Mouse (Mus musculus) CH12.LX (cell line): ENCODE measurements at regions not wholly inside any gene's neighbourhood (a gene's known extent, or its start where the extent isn't known, plus 50 kb on each side); places are given as distances from the start of the nearest gene placed in this dataset.

ENCODE experiments used
- DNase-seq: peaks from one replicate; pipeline ENCODE4 v3.0.0-alpha.2; 2013; ENCODE audit errors: extremely low read depth
- H3K27ac ChIP-seq: 2 replicates; pipeline ENCODE4 v1.5.1; 2012; ENCODE audit warnings: low read depth, mild to moderate bottlenecking, control low read depth, moderate library complexity; ENCODE audit not compliant: insufficient read depth
- H3K27me3 ChIP-seq: replicated peaks from 2 replicates; pipeline ENCODE3; 2012; ENCODE audit warnings: inconsistent platforms
- H3K36me3 ChIP-seq, 2 experiments: replicated peaks in 1 of 2; 2 replicates each; pipeline versions ENCODE3 to v1.6.1; 2012; ENCODE audit warnings: inconsistent platforms in 1 of 2, low read length in 1 of 2, mild to moderate bottlenecking in 1 of 2, mixed read lengths in 1 of 2, moderate library complexity in 1 of 2; ENCODE audit not compliant: control insufficient read depth in 1 of 2, insufficient read depth in 1 of 2
- H3K4me1 ChIP-seq, 2 experiments: 2 replicates each; pipeline ENCODE4 v1.6.1; 2012; ENCODE audit warnings: inconsistent platforms in 1 of 2, moderate library complexity in 1 of 2; ENCODE audit not compliant: insufficient read depth in 2 of 2, control insufficient read depth in 1 of 2
- H3K4me2 ChIP-seq: 2 replicates; pipeline ENCODE4 v1.6.1; 2012; ENCODE audit warnings: low read depth, mild to moderate bottlenecking, control low read depth; ENCODE audit not compliant: poor library complexity, insufficient read depth, severe bottlenecking
- H3K4me3 ChIP-seq, 3 experiments: fragments of 150-350 bp in 1 of 3; sonication (generic) in 1 of 3; replicated peaks in 1 of 3; 2 replicates each; pipeline versions ENCODE3 to v1.5.1; 2011 to 2012; ENCODE audit warnings: low read depth in 2 of 3, low read length in 2 of 3, mild to moderate bottlenecking in 2 of 3, moderate library complexity in 2 of 3, control low read depth in 1 of 3, improper control_type of control experiment in 1 of 3, inconsistent platforms in 1 of 3, mixed read lengths in 1 of 3; ENCODE audit not compliant: poor library complexity in 1 of 3
- H3K79me2 ChIP-seq: replicated peaks from 2 replicates; pipeline ENCODE4 v1.6.1; 2012; ENCODE audit warnings: mild to moderate bottlenecking, moderate library complexity; ENCODE audit not compliant: control insufficient read depth, poor library complexity, insufficient read depth, severe bottlenecking; ENCODE audit errors: extremely low read depth
- H3K9ac ChIP-seq: 2 replicates; pipeline ENCODE4 v1.6.1; 2012; ENCODE audit warnings: low read depth, mild to moderate bottlenecking, control low read depth, moderate library complexity; ENCODE audit not compliant: insufficient read depth
- H3K9me3 ChIP-seq: replicated peaks from 2 replicates; pipeline ENCODE3; 2012; ENCODE audit warnings: low read length, inconsistent platforms, mixed read lengths
- BHLHE40 ChIP-seq: IDR thresholded peaks from 2 replicates; pipeline ENCODE4 v1.6.1; 2011; ENCODE audit warnings: mild to moderate bottlenecking, low read depth, low read length, improper control_type of control experiment
- CHD2 ChIP-seq: IDR thresholded peaks from 2 replicates; pipeline ENCODE4 v1.6.1; 2011; ENCODE audit warnings: low read length, improper control_type of control experiment
- CTCF ChIP-seq, 2 experiments: IDR thresholded peaks in 1 of 2; conservative IDR thresholded peaks in 1 of 2; 2 replicates each; pipeline ENCODE4 v1.5.1; 2011 to 2012; ENCODE audit warnings: low read depth in 2 of 2, low read length in 2 of 2, improper control_type of control experiment in 1 of 2, inconsistent platforms in 1 of 2, mild to moderate bottlenecking in 1 of 2, moderate library complexity in 1 of 2
- E2F4 ChIP-seq: IDR thresholded peaks from 2 replicates; pipeline ENCODE4 v1.6.1; 2011; ENCODE audit warnings: low read depth, low read length, improper control_type of control experiment; ENCODE audit not compliant: insufficient replicate concordance
- EP300 ChIP-seq: IDR thresholded peaks from 2 replicates; pipeline ENCODE4 v1.6.1; 2011; ENCODE audit warnings: low read length, improper control_type of control experiment
- ETS1 ChIP-seq: conservative IDR thresholded peaks from 2 replicates; pipeline ENCODE4 v1.6.1; 2012; ENCODE audit warnings: low read depth, mild to moderate bottlenecking, inconsistent platforms, low read length, improper control_type of control experiment, moderate library complexity
- HCFC1 ChIP-seq: IDR thresholded peaks from 2 replicates; pipeline ENCODE4 v1.6.1; 2012; ENCODE audit warnings: low read depth, mild to moderate bottlenecking, inconsistent platforms, low read length, improper control_type of control experiment
- MAX ChIP-seq: IDR thresholded peaks from 2 replicates; pipeline ENCODE4 v1.6.1; 2011; ENCODE audit warnings: low read length, improper control_type of control experiment
- MYC ChIP-seq: IDR thresholded peaks from 2 replicates; pipeline ENCODE4 v1.6.1; 2011; ENCODE audit warnings: low read depth, mild to moderate bottlenecking, improper control_type of control experiment, low read length
- NELFE ChIP-seq: IDR thresholded peaks from 2 replicates; pipeline ENCODE4 v1.6.1; 2011; ENCODE audit warnings: low read depth, low read length, improper control_type of control experiment
- POLR2A ChIP-seq: IDR thresholded peaks from 2 replicates; pipeline ENCODE4 v1.6.1; 2011; ENCODE audit warnings: low read depth, mild to moderate bottlenecking, improper control_type of control experiment, low read length
- RAD21 ChIP-seq: IDR thresholded peaks from 2 replicates; pipeline ENCODE4 v1.6.1; 2011; ENCODE audit warnings: low read depth, mild to moderate bottlenecking, low read length, improper control_type of control experiment, moderate library complexity
- RCOR1 ChIP-seq: conservative IDR thresholded peaks from 2 replicates; pipeline ENCODE4 v1.6.1; 2012; ENCODE audit warnings: low read depth, mild to moderate bottlenecking, inconsistent platforms, low read length, improper control_type of control experiment
- SMC3 ChIP-seq: IDR thresholded peaks from 2 replicates; pipeline ENCODE4 v1.6.1; 2011; ENCODE audit warnings: low read depth, low read length, improper control_type of control experiment
- TBP ChIP-seq: conservative IDR thresholded peaks from 2 replicates; pipeline ENCODE4 v1.6.1; 2011; ENCODE audit warnings: low read depth, low read length, improper control_type of control experiment
- TCF12 ChIP-seq: IDR thresholded peaks from 2 replicates; pipeline ENCODE4 v1.6.1; 2014; ENCODE audit warnings: low read depth, mild to moderate bottlenecking, inconsistent platforms, low read length, improper control_type of control experiment
- UBTF ChIP-seq: IDR thresholded peaks from 2 replicates; pipeline ENCODE4 v1.6.1; 2012; ENCODE audit warnings: low read depth, mild to moderate bottlenecking, inconsistent platforms, low read length, improper control_type of control experiment, moderate library complexity
- USF1 ChIP-seq: IDR thresholded peaks from 2 replicates; pipeline ENCODE4 v1.6.1; 2014; ENCODE audit warnings: low read depth, mild to moderate bottlenecking, inconsistent platforms, low read length, improper control_type of control experiment
- ZC3H11A ChIP-seq: IDR thresholded peaks from 2 replicates; pipeline ENCODE4 v1.6.1; 2012; ENCODE audit warnings: low read depth, mild to moderate bottlenecking, inconsistent platforms, low read length, improper control_type of control experiment
- ZMIZ1 ChIP-seq: IDR thresholded peaks from 2 replicates; pipeline ENCODE4 v1.6.1; 2012; ENCODE audit warnings: low read depth, mild to moderate bottlenecking, inconsistent platforms, low read length, improper control_type of control experiment
- ZNF384 ChIP-seq: IDR thresholded peaks from 2 replicates; pipeline ENCODE4 v1.6.1; 2012; ENCODE audit warnings: low read depth, low read length, improper control_type of control experiment, inconsistent platforms
- dilution Hi-C: fragments of 300-500 bp; cut with MboI; formaldehyde crosslinking; loops from 2 replicates; pipeline ENCODE4 v1.14.3; 2020; ENCODE audit warnings: low sequenced_read_pairs; ENCODE audit not compliant: extremely low pct_unique_long_range_greater_than_20kb, extremely low pct_ligation_motif_present
- in situ Hi-C: fragments of 300-500 bp; cut with MboI; formaldehyde crosslinking; loops from 3 replicates; pipeline ENCODE4 v1.14.3; 2019; ENCODE audit warnings: low sequenced_read_pairs, low pct_ligation_motif_present, low pct_unique_long_range_greater_than_20kb, mixed read lengths

GRCm38 (mm10) chr1:186289117-186289516 is 172.0 kb upstream of the Lyplal1 start:
- no peak overlapping the region for H3K27ac ChIP-seq
- peaks cover 47% of the 10 kb centered on the region for H3K9me3 ChIP-seq
- H3K27me3 ChIP-seq, result no peaks in the 10 kb centered on the region
- no peak overlapping the region for H3K4me2 ChIP-seq
- no peak for TF ChIP-seq ETS1
- TF ChIP-seq UBTF, result no peak
- no peak for TF ChIP-seq ZNF384
- no peak for TF ChIP-seq BHLHE40
- no peak for TF ChIP-seq MYC
- TF ChIP-seq NELFE, result no peak
- TF ChIP-seq EP300, result no peak
- TF ChIP-seq CHD2, result no peak
- no peak for TF ChIP-seq HCFC1
- TF ChIP-seq TCF12, result no peak
- TF ChIP-seq RAD21, result no peak
- H3K4me3 ChIP-seq, result no peak overlapping the region
- no peak overlapping the region for H3K9ac ChIP-seq
- in situ Hi-C loops, result no loop called here
- DNase-seq, result no peak
- dilution Hi-C loops, result no loop called here
- no peaks in the 10 kb centered on the region for H3K79me2 ChIP-seq
- no peaks in the 10 kb centered on the region for H3K4me1 ChIP-seq
- H3K36me3 ChIP-seq, result no peaks in the 10 kb centered on the region

- Histone ChIP-seq H3K27ac (no peak overlapping the region), H3K27me3 (no peaks in the 10 kb centered on the region), H3K9me3 (peaks cover 38% of the 10 kb centered on the region), H3K79me2 (no peaks in the 10 kb centered on the region), H3K4me2 (no peak overlapping the region), H3K9ac (no peak overlapping the region), H3K36me3 (no peaks in the 10 kb centered on the region), H3K4me1 (no peaks in the 10 kb centered on the region), H3K4me3 (no peak overlapping the region)
- no peak for DNase-seq
- in situ Hi-C loops, result no loop called here
- dilution Hi-C loops, result no loop called here
- TF ChIP-seq RCOR1 (no peak), CHD2 (no peak), ETS1 (no peak), MAX (no peak), ZC3H11A (no peak), USF1 (no peak), TBP (no peak), CTCF (conservative IDR thresholded peaks at IDR 0.05 in 1 of 2, IDR thresholded peaks at IDR 0.05 in 1 of 2; ENCODE audit: low read depth in 2 of 2, low read length in 2 of 2) (no peak), POLR2A (no peak), EP300 (no peak), NELFE (no peak), E2F4 (no peak), SMC3 (no peak), ZMIZ1 (no peak)
Measured at GRCm38 (mm10) chr1:186287831-186288230, 170.7 kb upstream of the Lyplal1 start.
